Mouse (Mus musculus) small intestine, adult 2 months (tissue): Measurements from ENCODE around the gene Fkbpl.

ENCODE experiments used
- CTCF ChIP-seq: fragments of 200-500 bp; IDR thresholded peaks from 2 replicates; pipeline ENCODE4 v1.5.1; 2012; ENCODE audit warnings: low read depth, mild to moderate bottlenecking, control low read depth, inconsistent platforms, low read length, moderate library complexity, mixed read lengths; ENCODE audit not compliant: insufficient replicate concordance, insufficient read length; ENCODE audit errors: extremely low read depth
- POLR2A ChIP-seq: fragments of 200-500 bp; IDR thresholded peaks from 2 replicates; pipeline ENCODE4 v1.6.1; 2012; ENCODE audit warnings: low read depth, mild to moderate bottlenecking, control low read depth, inconsistent platforms, low read length, moderate library complexity

- TF ChIP-seq POLR2A (peak; percentile 91), CTCF (no peak)
Measured at GRCm38 (mm10) chr17:34604061-34604508, 40.5 kb upstream of the Fkbpl start, which contains the start of gene Agpat1.
